Mouse (Mus musculus) small intestine, adult 2 months (tissue): Measurements from ENCODE around the gene Sema5b.

Experiments
- CTCF ChIP-seq: fragments of 200-500 bp; IDR thresholded peaks from 2 replicates; pipeline ENCODE4 v1.5.1; 2012; ENCODE audit warnings: low read depth, mild to moderate bottlenecking, control low read depth, inconsistent platforms, low read length, moderate library complexity, mixed read lengths; ENCODE audit not compliant: insufficient replicate concordance, insufficient read length; ENCODE audit errors: extremely low read depth
- POLR2A ChIP-seq: fragments of 200-500 bp; IDR thresholded peaks from 2 replicates; pipeline ENCODE4 v1.6.1; 2012; ENCODE audit warnings: low read depth, mild to moderate bottlenecking, control low read depth, inconsistent platforms, low read length, moderate library complexity

DNA sequence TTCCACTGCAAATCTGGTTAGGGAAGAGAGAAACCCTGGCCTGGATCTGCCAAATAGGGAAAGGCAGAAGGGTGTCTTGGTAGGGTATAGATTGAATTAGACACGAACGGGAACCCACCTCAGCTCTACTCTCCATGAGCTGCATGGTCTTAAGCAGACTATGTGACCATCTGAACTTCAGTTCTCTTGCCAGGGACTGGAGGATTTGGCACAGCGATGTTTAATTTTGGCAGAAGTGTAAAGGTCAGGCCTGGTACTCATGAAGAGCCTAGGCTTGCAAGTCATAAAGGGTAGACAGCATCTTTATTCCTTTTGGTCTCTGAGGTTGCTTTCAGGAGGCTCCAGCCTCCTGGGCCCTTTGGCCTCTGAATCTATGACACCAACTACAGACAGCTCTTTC, 111.8 kb downstream of the Sema5b start:
- TF ChIP-seq CTCF (no peak), POLR2A (no peak)
